24 mouse cellular contexts compared by ENCODE assay signal in genomic region chr2:27446812-27447211, GRCm38 (mm10). TPM values are rescaled to one million over a fixed set of nuclear protein-coding genes. Genes with fewer than 3 reads are reported as not detected.
DNase-seq lines count a peak whose midpoint lies in the region; ATAC-seq and TF ChIP-seq lines count a peak whose summit lies in the region.
"Had no signal": no experiment of that assay in that cellular context is flagged by ENCODE, and none has a peak within 500 bp of the region (broad histone marks: within the 10 kb centered on the region; RNA-seq: fewer than 3 reads in every experiment).

No protein-coding gene starts in this region.

- H3K36me3 ChIP-seq in lung, postnatal 0 days (ENCODE audit: insufficient read depth, low read length), result peaks cover 35% of the 10 kb centered on the region

- H3K4me3 ChIP-seq in lung, postnatal 0 days (ENCODE audit: low read depth, low read length), result no peak overlapping the region
- H3K4me3 ChIP-seq: embryonic facial prominence, embryonic 12.5 days; erythroblast, embryonic 14.5 days; forebrain, embryonic 12.5 days; forebrain, embryonic 15.5 days; heart, adult 2 months; heart, embryonic 10.5 days; heart, embryonic 13.5 days; hindbrain, embryonic 12.5 days; hindbrain, embryonic 15.5 days had no signal

- H3K27ac ChIP-seq in lung, postnatal 0 days (ENCODE audit: low read length), result no peak overlapping the region
- H3K27ac ChIP-seq: embryonic facial prominence, embryonic 12.5 days; forebrain, embryonic 12.5 days; forebrain, embryonic 15.5 days; heart, adult 2 months; heart, embryonic 10.5 days; heart, embryonic 13.5 days; hindbrain, embryonic 12.5 days; hindbrain, embryonic 15.5 days had no signal

- no peaks in the 10 kb centered on the region for H3K27me3 ChIP-seq in lung, postnatal 0 days (replicated peaks; ENCODE audit: insufficient read depth, low read length)
- H3K27me3 ChIP-seq: embryonic facial prominence, embryonic 12.5 days; forebrain, embryonic 12.5 days; forebrain, embryonic 15.5 days; heart, embryonic 13.5 days; hindbrain, embryonic 12.5 days; hindbrain, embryonic 15.5 days had no signal

- peak; percentile 66 for DNase-seq in ovary, adult 18-20 months (ENCODE audit: low spot score)
- no peak for DNase-seq in ovary, postnatal 10 days (ENCODE audit: low spot score)
- DNase-seq in adrenal gland, adult 2 months, result peak; percentile 87
- DNase-seq in adrenal gland, postnatal 10 days, result peak; percentile 69
- DNase-seq in adrenal gland, postnatal 36 days, result peak; percentile 76 to 77
- DNase-seq in cerebellum, adult 8-10 months, result no peak
- DNase-seq in lung, postnatal 0 days (ENCODE audit: low spot score), result no peak
- DNase-seq: cerebellum, adult 11-12 months; cerebellum, adult 9-10 months; cerebellum, postnatal 14 days; gastrocnemius, postnatal 10 days; gastrocnemius, postnatal 36 days; heart, adult 2 months; kidney, adult 11 months; kidney, adult 8-10 months had no signal

- H3K4me2 ChIP-seq in lung, postnatal 0 days (replicated peaks; ENCODE audit: low read depth, low read length), result no peak overlapping the region
- H3K4me2 ChIP-seq: embryonic facial prominence, embryonic 12.5 days; forebrain, embryonic 12.5 days; forebrain, embryonic 15.5 days; heart, embryonic 13.5 days; hindbrain, embryonic 12.5 days; hindbrain, embryonic 15.5 days had no signal

- TF ChIP-seq CTCF in lung, postnatal 0 days (IDR thresholded peaks at IDR 0.05), result no peak

- 89% methylated on average over 8 of the region's 8 CpGs for WGBS in lung, postnatal 0 days

- TF ChIP-seq EP300 in lung, postnatal 0 days (IDR thresholded peaks at IDR 0.05), result no peak

- no peak for ATAC-seq in lung, postnatal 0 days
- ATAC-seq: CD4-positive, CD25-positive, alpha-beta regulatory T cell, adult 4 months; forebrain, embryonic 15.5 days had no signal

- no peak overlapping the region for H3K9ac ChIP-seq in lung, postnatal 0 days (replicated peaks; ENCODE audit: low read depth)
- H3K9ac ChIP-seq: embryonic facial prominence, embryonic 12.5 days; forebrain, embryonic 12.5 days; forebrain, embryonic 15.5 days; heart, embryonic 13.5 days; hindbrain, embryonic 12.5 days; hindbrain, embryonic 15.5 days had no signal

- no peaks in the 10 kb centered on the region for H3K9me3 ChIP-seq in lung, postnatal 0 days (ENCODE audit: low read length)
- H3K9me3 ChIP-seq: embryonic facial prominence, embryonic 12.5 days; forebrain, embryonic 12.5 days; forebrain, embryonic 15.5 days; heart, embryonic 10.5 days; heart, embryonic 13.5 days; hindbrain, embryonic 12.5 days; hindbrain, embryonic 15.5 days had no signal

- H3K4me1 ChIP-seq in lung, postnatal 0 days (ENCODE audit: insufficient read depth, low read depth, low read length), result no peaks in the 10 kb centered on the region

RNA-seq across cellular contexts. Expression of gene Brd3os, which starts 4.7 kb away (rescaled TPM):
- 10 to 100 TPM in 1 of 2 experiments, 1 to 10 TPM in 1; 6.2 to 17.2 TPM for total RNA-seq in adrenal gland, adult 2 months (2021)
- 46.0 and 60.2 TPM in 2 replicates for polyA plus RNA-seq in adrenal gland, adult 2 months (2012; rRNA removed)
- total RNA-seq in adrenal gland, postnatal 10 days (2021), result 1 to 10 TPM; 4.8 to 5.7 TPM
- total RNA-seq in adrenal gland, postnatal 36 days (2021), result 10 to 100 TPM in 1 of 2 experiments, 1 to 10 TPM in 1; 9.2 to 11.4 TPM
- 3.4 and 3.8 TPM in 2 replicates for polyA plus RNA-seq in lung, postnatal 0 days (2015; fragmentation: Nextera tagmentation; extraction: Ambion mirVana)
- polyA plus RNA-seq: erythroblast, embryonic 14.5 days had no signal

RNA-seq across cellular contexts. Expression of gene Vav2, which starts 20.0 kb away (rescaled TPM):
- 10 to 100 TPM; 20.1 to 27.6 TPM for total RNA-seq in adrenal gland, adult 2 months (2021)
- 29.7 and 30.9 TPM in 2 replicates for polyA plus RNA-seq in adrenal gland, adult 2 months (2012; rRNA removed)
- 10 to 100 TPM; 21.5 to 29.6 TPM for total RNA-seq in adrenal gland, postnatal 10 days (2021)
- total RNA-seq in adrenal gland, postnatal 36 days (2021), result 10 to 100 TPM; 23.1 to 31.9 TPM
- 11.8 and 12.1 TPM in 2 replicates for polyA plus RNA-seq in lung, postnatal 0 days (2015; fragmentation: Nextera tagmentation; extraction: Ambion mirVana)

Comparison
In these comparisons a context has a peak if more than half of its experiments do, and no peak if none do; other contexts are left out.
1. DNase-seq: peak in ovary, adult 18-20 months (single experiment), adrenal gland, adult 2 months (single experiment), adrenal gland, postnatal 10 days (single experiment) and adrenal gland, postnatal 36 days (2 of 2); none in ovary, postnatal 10 days (single experiment), cerebellum, adult 8-10 months (single experiment) and lung, postnatal 0 days (single experiment).